Mouse (Mus musculus) hindbrain, embryonic 14.5 days (tissue): Measurements from ENCODE around the gene Itgb2. TPM values are rescaled to one million over a fixed set of nuclear protein-coding genes. Genes with fewer than 3 reads are reported as not detected.

Experiments
- ATAC-seq: fragments of 200-750 bp; cut with Nextera tagmentation; 2 replicates; pipeline ENCODE4 v1.8.0; 2017; ENCODE audit warnings: moderate number of reproducible peaks, mild to moderate bottlenecking, moderate TSS enrichment, moderate library complexity; ENCODE audit not compliant: low FRiP score
- DNase-seq: peaks from one replicate; pipeline ENCODE4 v3.0.0-alpha.2; 2015; ENCODE audit warnings: low spot score
- H3K27ac ChIP-seq: fragments of 300-500 bp; sonication (generic); 2 replicates; pipeline ENCODE4 v1.5.1; 2014; ENCODE audit warnings: mild to moderate bottlenecking, moderate library complexity
- H3K27me3 ChIP-seq: fragments of 300-500 bp; sonication (generic); 2 replicates; pipeline ENCODE4 v1.6.1; 2014; ENCODE audit warnings: mild to moderate bottlenecking, low read length, mixed read lengths; ENCODE audit not compliant: control insufficient read depth, insufficient read depth
- H3K36me3 ChIP-seq: fragments of 300-500 bp; sonication (generic); replicated peaks from 2 replicates; pipeline ENCODE4 v1.6.1; 2014; ENCODE audit not compliant: control insufficient read depth, insufficient read depth
- H3K4me1 ChIP-seq: fragments of 300-500 bp; sonication (generic); replicated peaks from 2 replicates; pipeline ENCODE4 v1.6.1; 2014; ENCODE audit warnings: antibody characterized with exemption, low read length, mixed read lengths; ENCODE audit not compliant: control insufficient read depth, insufficient read depth
- H3K4me2 ChIP-seq: fragments of 300-500 bp; sonication (generic); replicated peaks from 2 replicates; pipeline ENCODE4 v1.6.1; 2014; ENCODE audit warnings: mild to moderate bottlenecking, moderate library complexity
- H3K4me3 ChIP-seq: fragments of 300-500 bp; sonication (generic); replicated peaks from 2 replicates; pipeline ENCODE4 v1.5.1; 2014; ENCODE audit warnings: mild to moderate bottlenecking, low read length
- H3K9ac ChIP-seq: fragments of 300-500 bp; sonication (generic); 2 replicates; pipeline ENCODE4 v1.6.1; 2014
- H3K9me3 ChIP-seq: fragments of 300-500 bp; sonication (generic); 2 replicates; pipeline ENCODE4 v1.6.1; 2016; ENCODE audit warnings: low read length; ENCODE audit not compliant: control insufficient read depth
- WGBS: fragments of 180-500 bp; shearing (Covaris S2); extraction: QIAGEN DNeasy Blood & Tissue Kit; methylation state at CpG from one replicate; pipeline ENCODE4 v1.1.7; 2014; 5-methylcytosine and 5-hydroxymethylcytosine counted together
- polyA plus RNA-seq: library from polyadenylated mRNA; unstranded; fragments of >200 nt; fragmentation: Nextera tagmentation; extraction: Ambion mirVana; gene quantifications from 2 replicates; pipeline ENCODE4 v1.2.1, GENCODE M21; 2014

Itgb2 gene
- polyA plus RNA-seq, 1 experiment from 2014 or later, result 0.99 TPM

DNA sequence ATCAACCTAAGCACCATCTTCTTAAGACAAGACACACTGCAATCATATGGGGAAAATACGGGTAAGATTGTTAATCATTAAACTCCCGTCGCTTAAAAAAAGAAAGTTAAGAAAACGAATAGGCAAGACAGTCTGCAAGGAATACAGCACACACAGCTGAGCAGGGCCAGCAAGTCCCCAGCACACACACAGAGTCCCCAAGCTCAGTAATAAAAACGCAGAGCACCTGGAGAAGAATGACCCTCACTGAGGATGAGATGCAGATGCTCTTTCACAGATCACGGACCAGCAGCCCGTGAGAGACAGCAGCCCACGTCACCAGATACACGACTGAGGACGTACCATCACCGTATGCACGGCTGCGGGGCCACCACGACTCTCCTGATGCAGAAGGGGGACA, 29.4 kb upstream of the Itgb2 start:
- no peak overlapping the region for H3K9ac ChIP-seq
- DNase-seq (no peak), ATAC-seq (no peak)
- H3K4me3 ChIP-seq, result no peak overlapping the region
- no peak overlapping the region for H3K4me2 ChIP-seq
- no peaks in the 10 kb centered on the region for H3K27me3 ChIP-seq
- H3K27ac ChIP-seq, result no peak overlapping the region
- H3K36me3 ChIP-seq, result peaks cover 60% of the 10 kb centered on the region
- no peaks in the 10 kb centered on the region for H3K4me1 ChIP-seq
- H3K9me3 ChIP-seq, result no peaks in the 10 kb centered on the region
- WGBS, result 89% methylated on average over 14 of the region's 14 CpGs

- no peaks in the 10 kb centered on the region for H3K27me3 ChIP-seq
- no peak overlapping the region for H3K4me2 ChIP-seq
- H3K4me3 ChIP-seq, result no peak overlapping the region
- peaks cover 52% of the 10 kb centered on the region for H3K36me3 ChIP-seq
- H3K27ac ChIP-seq, result no peak overlapping the region
- WGBS, result 87% methylated on average over 25 of the region's 25 CpGs
- no peak overlapping the region for H3K9ac ChIP-seq
- DNase-seq (no peak), ATAC-seq (no peak)
- H3K9me3 ChIP-seq, result no peaks in the 10 kb centered on the region
- no peaks in the 10 kb centered on the region for H3K4me1 ChIP-seq
Measured at GRCm38 (mm10) chr10:77502967-77503922, 26.8 kb upstream of the Itgb2 start.

GRCm38 (mm10) chr10:77504143-77504542, 25.9 kb upstream of the Itgb2 start:
- Histone ChIP-seq H3K36me3 (peaks cover 51% of the 10 kb centered on the region), H3K27me3 (no peaks in the 10 kb centered on the region), H3K9me3 (no peaks in the 10 kb centered on the region), H3K27ac (no peak overlapping the region), H3K4me2 (no peak overlapping the region), H3K4me1 (no peaks in the 10 kb centered on the region), H3K4me3 (no peak overlapping the region), H3K9ac (no peak overlapping the region)
- ATAC-seq, result no peak
- 91% methylated on average over 6 of the region's 6 CpGs for WGBS
- DNase-seq, result no peak

DNA sequence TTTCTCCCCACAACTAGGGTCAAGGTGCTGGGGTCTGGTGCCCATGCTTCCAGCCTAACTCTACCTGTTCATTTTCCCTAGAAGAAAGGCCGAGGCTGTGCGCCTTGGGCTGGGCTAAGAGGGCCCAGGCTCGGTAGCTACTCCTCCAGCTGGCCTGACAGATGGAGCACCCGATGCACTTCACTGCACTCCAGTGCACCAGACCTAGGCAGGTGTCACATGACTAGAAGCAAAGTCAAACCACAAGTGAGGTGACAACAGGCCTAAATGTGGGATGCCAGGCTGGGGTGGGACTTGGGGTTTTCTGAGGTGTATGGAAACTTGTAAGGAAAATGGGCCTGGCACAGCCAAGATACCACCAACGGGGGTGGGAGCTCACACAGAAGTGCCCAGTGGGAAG, 23.5 kb upstream of the Itgb2 start:
- ATAC-seq (no peak), DNase-seq (no peak)
- no peak overlapping the region for H3K4me3 ChIP-seq
- no peaks in the 10 kb centered on the region for H3K4me1 ChIP-seq
- peaks cover 47% of the 10 kb centered on the region for H3K36me3 ChIP-seq
- H3K27me3 ChIP-seq, result no peaks in the 10 kb centered on the region
- no peak overlapping the region for H3K4me2 ChIP-seq
- WGBS, result 82% methylated on average over 5 of the region's 5 CpGs
- no peaks in the 10 kb centered on the region for H3K9me3 ChIP-seq
- H3K9ac ChIP-seq, result no peak overlapping the region
- no peak overlapping the region for H3K27ac ChIP-seq

GRCm38 (mm10) chr10:77506961-77507577, 23.0 kb upstream of the Itgb2 start:
- Histone ChIP-seq H3K4me1 (no peaks in the 10 kb centered on the region), H3K9me3 (no peaks in the 10 kb centered on the region), H3K36me3 (peaks cover 47% of the 10 kb centered on the region), H3K27ac (no peak overlapping the region), H3K9ac (no peak overlapping the region), H3K27me3 (no peaks in the 10 kb centered on the region), H3K4me3 (no peak overlapping the region), H3K4me2 (no peak overlapping the region)
- no peak for ATAC-seq
- WGBS, result 87% methylated on average over 13 of the region's 13 CpGs
- DNase-seq, result no peak

DNA sequence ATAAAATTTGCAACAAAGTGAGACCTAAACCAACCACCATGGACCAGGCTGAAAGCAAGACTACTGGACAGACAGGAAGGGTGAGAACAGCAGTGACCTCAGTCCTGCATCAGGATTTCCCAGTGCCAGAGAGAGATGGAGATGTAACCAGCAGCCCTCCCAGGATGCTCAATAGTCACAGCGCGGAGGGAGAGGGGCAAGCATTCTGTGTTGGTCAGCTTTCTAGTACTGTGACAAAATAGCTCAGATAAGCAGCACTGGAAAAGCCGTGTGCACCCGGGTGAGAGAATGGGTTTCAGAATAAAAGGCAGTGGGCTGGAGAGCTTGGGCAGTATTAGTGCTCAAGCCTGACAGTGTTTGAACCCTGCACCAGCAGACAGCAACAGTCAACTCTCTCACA, 22.3 kb upstream of the Itgb2 start:
- H3K27ac ChIP-seq, result no peak overlapping the region
- 98% methylated on average over 4 of the region's 4 CpGs for WGBS
- peaks cover 48% of the 10 kb centered on the region for H3K36me3 ChIP-seq
- DNase-seq, result no peak
- no peaks in the 10 kb centered on the region for H3K27me3 ChIP-seq
- H3K9me3 ChIP-seq, result no peaks in the 10 kb centered on the region
- no peak overlapping the region for H3K9ac ChIP-seq
- no peaks in the 10 kb centered on the region for H3K4me1 ChIP-seq
- ATAC-seq, result no peak
- no peak overlapping the region for H3K4me3 ChIP-seq
- no peak overlapping the region for H3K4me2 ChIP-seq

- DNase-seq, result no peak
- Histone ChIP-seq H3K36me3 (peaks cover 44% of the 10 kb centered on the region), H3K4me2 (no peak overlapping the region), H3K9me3 (no peaks in the 10 kb centered on the region), H3K4me3 (no peak overlapping the region), H3K27me3 (no peaks in the 10 kb centered on the region), H3K9ac (no peak overlapping the region), H3K27ac (no peak overlapping the region), H3K4me1 (no peaks in the 10 kb centered on the region)
- no peak for ATAC-seq
- WGBS, result 85% methylated on average over 3 of the region's 3 CpGs
Measured at GRCm38 (mm10) chr10:77508744-77509143, 21.3 kb upstream of the Itgb2 start.

GRCm38 (mm10) chr10:77509403-77510187, 20.5 kb upstream of the Itgb2 start:
- Histone ChIP-seq H3K27me3 (no peaks in the 10 kb centered on the region), H3K9ac (0 out of 2 replicates have a peak overlapping the region, but pooled peaks have one; percentile 18), H3K4me3 (no peak overlapping the region), H3K4me1 (peaks cover 4% of the 10 kb centered on the region; the same call in 1 of the 2 replicates), H3K36me3 (peaks cover 47% of the 10 kb centered on the region), H3K4me2 (no peak overlapping the region), H3K9me3 (no peaks in the 10 kb centered on the region), H3K27ac (no peak overlapping the region)
- peak; percentile 91 for DNase-seq
- 46% methylated on average over 12 of the region's 12 CpGs for WGBS
- ATAC-seq, result peak; percentile 80
